Mouse (Mus musculus) heart, postnatal 0 days (tissue): Measurements from ENCODE around the gene Eno2. TPM values are rescaled to one million over a fixed set of nuclear protein-coding genes. Genes with fewer than 3 reads are reported as not detected.

ENCODE experiments used
- ATAC-seq: fragments of 200-750 bp; cut with Nextera tagmentation; 2 replicates; pipeline ENCODE4 v1.8.0; 2017; ENCODE audit warnings: low read depth, moderate number of reproducible peaks, moderate library complexity; ENCODE audit not compliant: insufficient read depth
- DNase-seq: peaks from one replicate; pipeline ENCODE4 v3.0.0-alpha.2; 2016; ENCODE audit warnings: low spot score
- H3K27ac ChIP-seq: fragments of 300-500 bp; sonication (generic); 2 replicates; pipeline ENCODE4 v1.5.1; 2014; ENCODE audit warnings: low read depth, mild to moderate bottlenecking
- H3K27me3 ChIP-seq: fragments of 300-500 bp; sonication (generic); 2 replicates; pipeline ENCODE4 v1.6.1; 2014; ENCODE audit warnings: low read length, mixed read lengths; ENCODE audit not compliant: control insufficient read depth, insufficient read depth
- H3K36me3 ChIP-seq: fragments of 300-500 bp; sonication (generic); replicated peaks from 2 replicates; pipeline ENCODE4 v1.6.1; 2014; ENCODE audit warnings: low read length, mixed read lengths; ENCODE audit not compliant: control insufficient read depth, insufficient read depth
- H3K4me1 ChIP-seq: fragments of 300-500 bp; sonication (generic); 2 replicates; pipeline ENCODE4 v1.6.1; 2014; ENCODE audit warnings: antibody characterized with exemption; ENCODE audit not compliant: control insufficient read depth, insufficient read depth
- H3K4me2 ChIP-seq: fragments of 300-500 bp; sonication (generic); 2 replicates; pipeline ENCODE4 v1.6.1; 2014; ENCODE audit warnings: low read depth, mild to moderate bottlenecking, low read length, moderate library complexity
- H3K4me3 ChIP-seq: fragments of 300-500 bp; sonication (generic); 2 replicates; pipeline ENCODE4 v1.5.1; 2014; ENCODE audit warnings: low read depth, low read length
- H3K9ac ChIP-seq: fragments of 300-500 bp; sonication (generic); replicated peaks from 2 replicates; pipeline ENCODE4 v1.6.1; 2014; ENCODE audit warnings: low read depth, low read length, mixed read lengths
- H3K9me3 ChIP-seq: fragments of 300-500 bp; sonication (generic); replicated peaks from 2 replicates; pipeline ENCODE4 v1.6.1; 2016; ENCODE audit warnings: low read length; ENCODE audit not compliant: control insufficient read depth
- CTCF ChIP-seq: IDR thresholded peaks from 2 replicates; pipeline ENCODE4 v1.5.1; 2016; ENCODE audit warnings: antibody characterized with exemption, control low read depth, low read depth
- EP300 ChIP-seq: IDR thresholded peaks from 2 replicates; pipeline ENCODE4 v1.6.1; 2016; ENCODE audit warnings: antibody characterized with exemption, low read depth
- WGBS: fragments of 180-500 bp; shearing (Covaris S2); extraction: QIAGEN DNeasy Blood & Tissue Kit; methylation state at CpG from one replicate; pipeline ENCODE4 v1.1.7; 2014; 5-methylcytosine and 5-hydroxymethylcytosine counted together
- microRNA counts: library from miRNA; unstranded; fragments of <30 nt; microRNA quantifications from one replicate; lab custom pipeline; 2015
- microRNA-seq: library from miRNA; unstranded; fragments of <30 nt; microRNA quantifications from one replicate; pipeline ENCODE4, GENCODE M21; 2016
- polyA plus RNA-seq: library from polyadenylated mRNA; unstranded; fragments of >200 nt; fragmentation: Nextera tagmentation; extraction: Ambion mirVana; gene quantifications from 2 replicates; pipeline ENCODE4 v1.2.1, GENCODE M21; 2015
- total RNA-seq: library from RNA; depleted of rRNA; stranded (reverse); fragments of >200 nt; gene quantifications from 2 replicates; pipeline ENCODE4 v1.2.3, GENCODE M21; 2014; ENCODE audit warnings: low replicate concordance; rRNA removed

Gene Eno2
- total and polyA plus RNA-seq, 2 experiments from 2014 or later = 1.5 to 1.7 TPM

DNA sequence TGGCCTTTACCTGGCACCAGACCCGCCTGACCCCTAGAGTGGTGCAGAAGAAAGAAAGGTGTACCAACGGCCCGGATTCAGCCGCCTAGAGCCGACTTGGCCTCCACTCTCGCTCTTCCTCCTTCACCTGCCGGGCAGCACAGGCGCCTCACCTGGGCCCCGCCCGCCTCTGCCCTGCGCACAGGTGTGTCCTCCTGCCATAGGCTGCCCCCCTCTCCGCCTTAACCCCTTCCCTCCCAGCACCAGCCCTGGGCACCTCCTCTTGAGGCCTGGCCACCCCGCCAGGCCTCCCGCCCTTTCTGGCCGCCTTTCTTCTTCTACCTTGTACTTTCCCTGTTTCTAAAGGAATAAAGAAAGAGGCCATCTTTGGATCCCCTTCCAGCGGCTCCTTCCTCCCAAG, 50.8 kb downstream of the Eno2 start:
- Histone ChIP-seq H3K4me3 (no peak overlapping the region), H3K9me3 (no peaks in the 10 kb centered on the region), H3K4me2 (no peak overlapping the region), H3K4me1 (peaks cover 12% of the 10 kb centered on the region), H3K27ac (no peak overlapping the region; the same call in 1 of the 2 replicates), H3K36me3 (peaks cover 30% of the 10 kb centered on the region), H3K9ac (0 out of 2 replicates have a peak overlapping the region, but pooled peaks have one; percentile 7), H3K27me3 (no peaks in the 10 kb centered on the region)
- no peak for ATAC-seq
- DNase-seq = no peak
- 83% methylated on average over 13 of the region's 16 CpGs for WGBS
- TF ChIP-seq CTCF = no peak
- TF ChIP-seq EP300 = no peak

DNA sequence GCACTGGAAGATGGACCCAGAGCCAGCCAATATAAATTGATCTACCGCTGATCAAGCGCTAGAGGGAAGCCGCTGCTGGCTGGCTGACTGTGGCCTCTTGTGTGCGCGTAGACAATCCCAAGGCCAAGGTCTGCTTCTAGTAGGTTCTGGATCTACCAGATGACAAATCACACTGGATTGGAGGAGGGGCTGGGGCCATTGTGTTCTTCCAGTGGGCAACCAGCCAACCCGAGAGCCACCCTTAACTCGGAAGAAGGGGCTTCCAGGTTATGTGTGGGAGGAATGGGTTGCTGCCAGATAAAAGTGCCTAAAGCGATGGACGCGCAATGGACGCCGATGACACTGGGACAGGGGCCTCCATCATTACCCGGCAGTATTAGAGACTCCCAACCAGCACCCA, 51.5 kb downstream of the Eno2 start:
- no peak overlapping the region for H3K4me3 ChIP-seq
- H3K36me3 ChIP-seq = peaks cover 30% of the 10 kb centered on the region
- TF ChIP-seq CTCF (no peak), EP300 (no peak)
- ATAC-seq (no peak), DNase-seq (no peak)
- H3K9me3 ChIP-seq = no peaks in the 10 kb centered on the region
- H3K9ac ChIP-seq = no peak overlapping the region
- no peaks in the 10 kb centered on the region for H3K27me3 ChIP-seq
- H3K4me1 ChIP-seq = peaks cover 19% of the 10 kb centered on the region
- no peak overlapping the region for H3K27ac ChIP-seq
- H3K4me2 ChIP-seq = no peak overlapping the region
- WGBS = 75% methylated on average over 13 of the region's 13 CpGs

DNA sequence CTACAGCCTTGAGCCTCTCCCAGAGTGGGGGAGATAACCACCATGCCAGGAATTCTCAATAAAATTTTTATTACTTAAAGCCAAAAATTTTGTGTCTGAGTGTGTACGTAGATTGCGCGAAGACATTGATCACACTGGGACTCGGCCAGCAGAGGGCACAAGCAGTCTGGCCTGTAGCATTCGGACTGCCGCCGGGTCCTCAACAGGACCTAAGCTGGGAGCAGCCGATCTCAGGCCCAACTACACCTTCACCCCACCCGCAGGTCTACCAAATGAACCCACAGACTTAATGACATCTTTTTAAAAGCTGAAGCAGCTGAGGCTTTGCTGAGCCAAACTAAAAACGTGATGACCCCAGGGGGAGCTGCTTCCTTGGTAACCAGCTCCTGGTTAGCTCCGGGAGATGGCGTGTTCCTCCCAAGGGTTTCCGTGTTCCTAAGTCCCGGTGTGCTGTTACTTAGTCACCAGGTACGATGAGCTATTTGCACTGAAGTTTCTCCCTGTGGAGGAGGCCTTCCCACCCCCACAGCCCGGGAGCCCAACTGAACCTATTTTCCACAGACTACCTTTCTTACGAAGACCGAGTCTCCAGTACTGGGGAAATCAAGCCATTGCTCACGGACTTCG, 52.5 kb downstream of the Eno2 start:
- no peaks in the 10 kb centered on the region for H3K27me3 ChIP-seq
- peaks cover 30% of the 10 kb centered on the region for H3K36me3 ChIP-seq
- no peak overlapping the region for H3K4me2 ChIP-seq
- 68% methylated on average over 20 of the region's 20 CpGs for WGBS
- peak; percentile 63 for TF ChIP-seq CTCF
- TF ChIP-seq EP300 = no peak
- H3K4me1 ChIP-seq = peaks cover 22% of the 10 kb centered on the region
- DNase-seq (no peak), ATAC-seq (no peak)
- no peak overlapping the region for H3K27ac ChIP-seq
- H3K4me3 ChIP-seq = no peak overlapping the region
- H3K9ac ChIP-seq = no peak overlapping the region
- H3K9me3 ChIP-seq = no peaks in the 10 kb centered on the region

DNA sequence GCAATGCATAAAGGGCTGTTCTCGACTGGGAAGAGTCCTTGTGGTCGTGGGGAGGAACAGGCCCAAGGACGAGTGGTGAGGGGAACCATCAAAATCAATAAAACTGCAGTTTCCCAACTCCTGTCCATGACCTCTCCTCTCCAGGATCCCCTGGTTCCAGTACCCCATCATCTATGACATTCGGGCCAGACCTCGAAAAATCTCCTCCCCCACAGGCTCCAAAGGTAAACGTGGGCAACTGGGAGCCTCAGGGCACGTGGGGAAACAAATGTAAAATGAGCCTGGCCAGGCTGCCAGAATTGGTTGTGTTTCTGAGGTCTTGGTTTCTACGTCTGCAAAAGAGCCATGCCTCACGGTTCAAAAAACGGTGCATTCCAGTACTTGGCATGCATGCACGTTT, 56.6 kb downstream of the Eno2 start:
- no peak for TF ChIP-seq CTCF
- TF ChIP-seq EP300 = no peak
- Histone ChIP-seq H3K4me1 (peaks cover 25% of the 10 kb centered on the region), H3K9ac (peak overlapping the region; percentile 93), H3K4me3 (peak overlapping the region; percentile 90), H3K9me3 (no peaks in the 10 kb centered on the region), H3K36me3 (peaks cover 44% of the 10 kb centered on the region), H3K27ac (peak overlapping the region; percentile 91), H3K4me2 (peak overlapping the region; percentile 96), H3K27me3 (no peaks in the 10 kb centered on the region)
- DNase-seq (no peak), ATAC-seq (no peak)
- WGBS = 9% methylated on average over 11 of the region's 11 CpGs

DNA sequence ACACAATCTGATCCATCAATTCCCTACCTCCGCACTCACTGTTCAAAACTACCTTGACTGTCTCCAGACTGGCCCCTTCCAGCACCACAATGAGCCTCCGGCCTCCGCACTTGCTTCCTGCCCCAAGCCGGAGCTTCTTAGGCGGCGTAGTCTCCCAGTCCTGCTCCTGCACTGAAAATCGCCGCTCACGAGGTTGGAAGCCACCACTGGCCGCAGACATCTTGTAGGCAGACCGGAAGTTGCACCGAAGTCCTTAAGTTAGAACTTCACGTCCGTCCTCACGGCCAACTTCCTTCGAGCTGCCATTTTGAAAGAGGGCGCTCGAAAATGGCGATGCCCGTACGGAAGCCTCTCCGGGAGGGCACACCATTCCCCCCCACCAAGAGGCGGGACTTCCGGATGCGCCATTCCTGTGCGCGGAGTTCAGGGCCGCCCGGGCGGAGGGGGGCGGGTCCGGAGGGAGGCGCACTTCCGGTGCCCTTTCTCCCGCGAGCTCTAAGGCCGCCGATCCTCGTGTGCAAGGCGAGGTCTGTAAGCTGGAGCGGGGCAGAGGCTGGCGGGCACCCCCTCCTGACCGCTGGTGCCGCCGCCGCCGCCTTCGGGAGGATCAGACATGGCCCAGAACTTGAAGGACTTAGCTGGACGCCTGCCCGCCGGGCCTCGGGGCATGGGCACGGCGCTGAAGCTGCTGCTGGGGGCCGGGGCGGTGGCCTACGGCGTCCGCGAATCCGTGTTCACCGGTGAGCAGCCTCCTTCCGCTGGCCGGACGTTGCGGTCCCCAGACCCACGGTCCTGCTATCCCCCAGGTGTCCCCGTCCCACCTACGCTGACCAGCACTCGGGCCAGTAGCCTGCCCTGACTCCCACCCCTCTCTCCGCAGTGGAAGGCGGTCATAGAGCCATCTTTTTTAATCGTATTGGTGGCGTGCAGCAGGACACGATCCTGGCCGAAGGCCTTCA, 57.4 kb downstream of the Eno2 start, which contains the start of the genes Emg1 and Phb2:
Emg1 (minus strand) TSS at position 355 of the 959 bp plus-strand sequence.
Phb2 (plus strand) TSS at position 513 of the 959 bp plus-strand sequence.
- under 1% methylated on average over 74 of the region's 76 CpGs for WGBS
- Histone ChIP-seq H3K9me3 (no peaks in the 10 kb centered on the region), H3K9ac (peak within 1 kb of the TSS; percentile 93), H3K4me2 (peak within 1 kb of the TSS; percentile 96), H3K27me3 (no peaks in the 10 kb centered on the region), H3K4me3 (peak within 1 kb of the TSS; percentile 90), H3K27ac (peak within 1 kb of the TSS; percentile 91), H3K4me1 (peaks cover 25% of the 10 kb centered on the region), H3K36me3 (peaks cover 51% of the 10 kb centered on the region)
- TF ChIP-seq CTCF (no peak), EP300 (peak; percentile 81)
- DNase-seq (peak; percentile 98), ATAC-seq (peak; percentile 98)

MicroRNAs within 50 kb of the gene (microRNA counts, 519-probe panel; counts per million panel counts)
- microRNA mmu-miR-141 (lab: Ali Mortazavi, UCI) = not detected
- microRNA mmu-miR-200c (lab: Ali Mortazavi, UCI) = not detected

Small RNA genes lying within 50 kb of the gene (microRNA-seq; reads per million reads assigned to microRNA genes)
- gene Mir141 (5.0 reads per million, percentile 21 among the genes with 10 or more reads in this experiment), gene Mir200c (29.3 reads per million, percentile 41 among the genes with 10 or more reads in this experiment)

Other genes with a start within 250 kb of the Eno2 start
- 1.1 and 7.0 TPM in 2 replicates for gene C1s1, start 227.3 kb downstream of the Eno2 start, total RNA-seq
- 2.7 and 3.7 TPM in 2 replicates for gene C1s1, start 227.3 kb downstream of the Eno2 start, polyA plus RNA-seq
- gene C1rb, start 199.4 kb downstream of the Eno2 start, total RNA-seq = not detected in 2 replicates
- gene C1rb, start 199.4 kb downstream of the Eno2 start, polyA plus RNA-seq = not detected in 2 replicates
- not detected in 2 replicates for gene C1s2, start 133.6 kb downstream of the Eno2 start, total RNA-seq
- 0.08 TPM in 1 of 2 replicates, not detected in the other for gene C1s2, start 133.6 kb downstream of the Eno2 start, polyA plus RNA-seq
- gene Lpcat3, start 106.6 kb downstream of the Eno2 start, total RNA-seq = 49.3 and 50.5 TPM in 2 replicates
- 61.1 and 62.7 TPM in 2 replicates for gene Lpcat3, start 106.6 kb downstream of the Eno2 start, polyA plus RNA-seq
- 94.9 and 106 TPM in 2 replicates for gene Emg1, start 57.5 kb downstream of the Eno2 start, total RNA-seq
- gene Emg1, start 57.5 kb downstream of the Eno2 start, polyA plus RNA-seq = 85.6 and 97.0 TPM in 2 replicates
- 407 and 409 TPM in 2 replicates for gene Phb2, start 57.3 kb downstream of the Eno2 start, total RNA-seq
- gene Phb2, start 57.3 kb downstream of the Eno2 start, polyA plus RNA-seq = 423 and 432 TPM in 2 replicates
- gene Ptpn6, start 31.0 kb downstream of the Eno2 start, total RNA-seq = 2.4 and 6.3 TPM in 2 replicates
- 4.3 and 4.5 TPM in 2 replicates for gene Ptpn6, start 31.0 kb downstream of the Eno2 start, polyA plus RNA-seq
- gene Grcc10, start 28.3 kb downstream of the Eno2 start, total RNA-seq = 119 and 153 TPM in 2 replicates
- gene Grcc10, start 28.3 kb downstream of the Eno2 start, polyA plus RNA-seq = 492 and 535 TPM in 2 replicates
- gene Gm45234, start 13.7 kb downstream of the Eno2 start, total RNA-seq = not detected in 2 replicates
- not detected in 2 replicates for gene Gm45234, start 13.7 kb downstream of the Eno2 start, polyA plus RNA-seq
- 7.8 and 8.5 TPM in 2 replicates for gene Atn1, start 13.1 kb downstream of the Eno2 start, total RNA-seq
- 5.4 and 6.0 TPM in 2 replicates for gene Atn1, start 13.1 kb downstream of the Eno2 start, polyA plus RNA-seq
- gene Lrrc23, start 10.1 kb upstream of the Eno2 start, total RNA-seq = not detected in 2 replicates
- gene Lrrc23, start 10.1 kb upstream of the Eno2 start, polyA plus RNA-seq = 0.95 TPM in 1 of 2 replicates, not detected in the other
- 5.9 and 17.6 TPM in 2 replicates for gene Spsb2, start 39.0 kb upstream of the Eno2 start, total RNA-seq
- gene Spsb2, start 39.0 kb upstream of the Eno2 start, polyA plus RNA-seq = 7.0 and 7.7 TPM in 2 replicates
- 1,544 and 1,648 TPM in 2 replicates for gene Tpi1, start 44.6 kb upstream of the Eno2 start, total RNA-seq
- gene Tpi1, start 44.6 kb upstream of the Eno2 start, polyA plus RNA-seq = 1,138 and 1,142 TPM in 2 replicates
- gene Usp5, start 59.8 kb upstream of the Eno2 start, total RNA-seq = 92.2 and 126 TPM in 2 replicates
- 66.4 and 73.5 TPM in 2 replicates for gene Usp5, start 59.8 kb upstream of the Eno2 start, polyA plus RNA-seq
- 95.9 and 127 TPM in 2 replicates for gene Cdca3, start 59.9 kb upstream of the Eno2 start, total RNA-seq
- gene Cdca3, start 59.9 kb upstream of the Eno2 start, polyA plus RNA-seq = 51.6 and 52.9 TPM in 2 replicates
- 0.50 and 4.2 TPM in 2 replicates for gene Gnb3, start 70.6 kb upstream of the Eno2 start, total RNA-seq
- 2.8 and 3.3 TPM in 2 replicates for gene Gnb3, start 70.6 kb upstream of the Eno2 start, polyA plus RNA-seq
- 38.5 and 41.1 TPM in 2 replicates for gene P3h3, start 88.1 kb upstream of the Eno2 start, total RNA-seq
- gene P3h3, start 88.1 kb upstream of the Eno2 start, polyA plus RNA-seq = 7.2 and 7.6 TPM in 2 replicates
- 2.9 and 9.7 TPM in 2 replicates for gene Gpr162, start 94.3 kb upstream of the Eno2 start, total RNA-seq
- gene Gpr162, start 94.3 kb upstream of the Eno2 start, polyA plus RNA-seq = 1.2 and 1.5 TPM in 2 replicates
- 4.5 TPM in 1 of 2 replicates, not detected in the other for gene Cd4, start 118.5 kb upstream of the Eno2 start, total RNA-seq
- 0.04 and 0.10 TPM in 2 replicates for gene Cd4, start 118.5 kb upstream of the Eno2 start, polyA plus RNA-seq
- gene Lag3, start 142.0 kb upstream of the Eno2 start, total RNA-seq = 0.11 and 0.27 TPM in 2 replicates
- gene Lag3, start 142.0 kb upstream of the Eno2 start, polyA plus RNA-seq = 0.82 and 0.85 TPM in 2 replicates
- gene Ptms, start 150.4 kb upstream of the Eno2 start, total RNA-seq = 323 and 565 TPM in 2 replicates
- 221 and 246 TPM in 2 replicates for gene Ptms, start 150.4 kb upstream of the Eno2 start, polyA plus RNA-seq
- gene Mlf2, start 161.7 kb upstream of the Eno2 start, total RNA-seq = 333 and 532 TPM in 2 replicates
- gene Mlf2, start 161.7 kb upstream of the Eno2 start, polyA plus RNA-seq = 296 and 298 TPM in 2 replicates
- 203 and 241 TPM in 2 replicates for gene Cops7a, start 195.9 kb upstream of the Eno2 start, total RNA-seq
- 130 and 134 TPM in 2 replicates for gene Cops7a, start 195.9 kb upstream of the Eno2 start, polyA plus RNA-seq
- not detected in 2 replicates for gene Pianp, start 227.0 kb upstream of the Eno2 start, total RNA-seq
- gene Pianp, start 227.0 kb upstream of the Eno2 start, polyA plus RNA-seq = 0.37 TPM in 2 replicates
- gene Zfp384, start 239.5 kb upstream of the Eno2 start, total RNA-seq = 18.4 and 20.4 TPM in 2 replicates
- gene Zfp384, start 239.5 kb upstream of the Eno2 start, polyA plus RNA-seq = 5.4 and 5.5 TPM in 2 replicates